Mouse (Mus musculus): ENCODE measurements at regions not wholly inside any gene's neighbourhood (a gene's known extent, or its start where the extent isn't known, plus 50 kb on each side); places are given as distances from the start of the nearest gene placed in this dataset.

GRCm38 (mm10) chrX:11840319-11841035 is 319.7 kb downstream of the Bcor start:
- DNase-seq (ENCODE audit: low read depth) = peak; percentile 2

DNA sequence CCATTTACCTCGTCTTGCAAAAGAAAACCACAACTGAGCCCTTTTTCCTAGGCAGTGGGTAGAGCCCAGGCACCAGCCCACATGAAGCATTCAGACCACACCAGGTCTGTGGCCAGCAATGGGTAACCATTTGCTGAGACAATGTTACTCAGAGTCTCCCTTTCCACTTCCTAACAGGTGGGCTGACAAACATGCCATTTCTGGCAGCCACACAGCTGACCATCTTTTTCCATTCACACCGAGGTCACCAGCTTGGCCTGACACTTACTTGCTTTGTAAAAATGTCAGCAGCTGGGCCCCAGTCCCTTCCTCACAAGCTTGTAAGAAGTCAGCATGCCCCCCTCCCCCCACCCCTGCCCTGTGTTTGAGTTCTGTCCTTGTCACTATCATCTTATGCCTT is 314.6 kb downstream of the Bcor start:
- DNase-seq (ENCODE audit: low read depth) = peak; percentile 15

DNA sequence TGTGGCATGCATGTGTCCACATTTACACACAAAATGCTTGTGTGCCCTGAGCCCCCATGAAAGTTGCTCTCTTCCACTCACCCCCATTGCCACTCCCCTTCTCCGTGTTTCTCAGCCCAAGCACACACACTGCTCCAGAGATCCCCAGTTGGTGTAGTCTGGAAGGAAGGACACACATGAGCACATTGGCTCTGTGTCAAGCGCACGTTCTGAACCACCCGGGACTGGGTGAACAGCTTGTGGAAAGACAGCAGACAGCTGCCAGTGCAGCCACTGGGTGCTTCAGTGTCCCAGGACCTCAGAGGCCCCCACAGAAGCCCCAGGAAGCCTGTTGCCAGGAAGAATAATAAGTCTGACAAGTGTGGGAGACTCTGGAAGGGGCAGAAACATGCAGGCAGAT is 304.2 kb downstream of the Bcor start:
- DNase-seq (ENCODE audit: low read depth) = no peak

DNA sequence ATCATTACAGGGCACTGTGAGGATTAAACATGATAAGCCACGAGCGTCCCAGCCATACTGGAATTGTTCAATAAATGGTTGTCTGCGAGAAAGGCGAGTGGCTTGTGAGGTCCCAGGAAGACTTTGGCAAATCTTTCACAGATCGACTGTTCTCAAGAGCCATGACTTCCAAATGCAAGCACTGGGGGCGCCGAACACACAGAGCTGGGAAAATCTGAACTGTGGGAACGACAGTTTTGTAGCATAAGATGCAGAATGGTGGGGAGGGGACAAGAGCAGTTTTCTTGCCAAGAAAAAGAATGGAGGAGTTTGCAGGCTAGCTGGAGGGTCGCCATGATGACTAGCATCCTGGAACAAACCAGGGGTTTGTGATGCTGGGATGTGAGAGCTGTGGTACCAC is 300.8 kb downstream of the Bcor start:
- DNase-seq (ENCODE audit: low read depth) = no peak

DNA sequence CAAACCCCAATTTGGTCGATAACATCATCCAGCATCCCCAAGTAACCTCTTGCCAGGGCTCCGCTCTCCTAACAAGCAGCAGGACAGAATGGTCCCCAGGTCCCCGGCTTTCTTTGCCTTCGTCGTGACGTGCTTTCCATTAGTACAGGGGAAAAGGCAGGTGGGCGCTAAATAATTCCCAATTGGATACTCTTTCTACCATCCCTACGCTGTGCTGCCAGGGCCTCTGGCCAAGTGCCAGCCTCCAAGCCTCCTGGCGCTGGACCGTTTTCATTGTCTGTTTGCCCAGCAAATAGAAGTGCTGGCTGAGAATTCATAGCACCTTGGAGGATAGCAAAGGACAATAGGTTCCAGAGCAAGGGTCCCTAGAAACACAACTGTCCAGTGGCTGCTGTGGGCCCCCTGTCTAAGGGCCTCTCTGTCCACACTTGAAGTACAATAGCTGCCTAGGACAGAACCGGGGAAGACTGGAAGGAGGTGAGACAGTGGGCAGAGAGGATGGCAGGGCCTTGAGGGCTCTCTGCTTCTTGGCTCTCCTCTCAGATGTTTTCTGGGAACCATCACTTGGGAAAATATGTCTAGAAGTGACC is 298.9 kb downstream of the Bcor start:
- DNase-seq (ENCODE audit: low read depth) = no peak

DNA sequence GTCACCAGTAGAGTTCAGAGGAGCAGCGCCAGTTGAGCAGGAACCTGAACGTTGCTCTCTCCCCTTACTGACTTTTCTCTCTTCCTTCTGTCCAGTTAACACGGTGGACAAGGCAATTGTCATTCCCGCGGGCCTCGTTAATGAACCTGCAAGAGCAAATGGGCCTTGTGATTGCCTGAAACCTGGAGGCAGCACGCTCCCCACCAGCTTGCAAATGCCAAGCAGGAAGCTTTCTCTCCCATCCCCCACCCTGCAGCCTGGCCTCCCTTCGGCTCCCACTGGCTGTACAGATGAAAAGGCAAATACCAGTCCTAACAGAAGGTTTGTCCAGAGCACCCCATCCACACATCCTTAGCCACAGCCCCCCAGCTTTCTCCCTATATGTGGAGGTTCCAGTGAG is 298.3 kb downstream of the Bcor start:
- no peak for DNase-seq (ENCODE audit: low read depth)

DNA sequence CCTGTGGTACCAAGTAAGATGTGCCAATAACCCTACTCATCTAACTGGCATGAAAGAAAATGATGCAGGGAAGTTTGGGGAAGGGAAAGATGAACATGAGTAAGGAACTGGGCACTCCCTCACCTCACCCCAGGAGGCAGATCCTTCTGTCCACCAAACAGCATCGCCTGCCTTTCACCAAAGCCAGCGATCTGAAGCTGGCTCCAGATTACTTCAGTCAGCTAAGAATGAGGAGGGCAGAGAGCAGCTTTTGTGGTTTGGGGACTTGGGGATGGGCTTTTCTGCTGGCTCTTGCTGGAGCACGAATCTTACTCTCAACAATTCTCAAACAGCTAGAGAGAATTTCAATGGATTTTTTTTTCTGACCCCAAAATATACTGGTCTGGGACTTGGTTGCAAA is 297.0 kb downstream of the Bcor start:
- DNase-seq (ENCODE audit: low read depth) = no peak

DNA sequence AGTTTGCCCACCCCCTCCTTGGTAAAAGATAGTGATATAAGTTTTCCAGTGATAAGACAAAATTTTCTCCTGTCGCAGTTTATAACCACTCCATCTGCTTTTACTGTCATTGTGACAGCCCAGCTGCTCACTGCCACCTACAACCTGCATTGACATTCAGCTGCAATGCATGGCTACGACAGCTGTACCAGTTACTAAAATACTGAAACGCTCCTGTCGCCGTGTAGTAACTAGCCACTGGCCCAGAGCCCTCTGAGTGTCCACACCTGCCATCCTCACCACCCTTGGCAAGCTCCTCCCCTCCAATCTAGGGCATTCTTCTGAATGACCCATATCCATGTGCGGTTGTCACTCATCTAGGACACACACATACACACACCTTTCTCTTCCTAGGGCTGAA is 286.2 kb downstream of the Bcor start:
- no peak for DNase-seq (ENCODE audit: low read depth)

- DNase-seq (ENCODE audit: low read depth) = no peak
These were observed 283.5 kb downstream of the Bcor start for GRCm38 (mm10) chrX:11876636-11877035.

- DNase-seq (ENCODE audit: low read depth) = peak; percentile 25
These were observed 282.1 kb downstream of the Bcor start for GRCm38 (mm10) chrX:11878028-11878427.

GRCm38 (mm10) chrX:11880972-11881371 is 279.2 kb downstream of the Bcor start:
- DNase-seq (ENCODE audit: low read depth) = no peak

GRCm38 (mm10) chrX:11883738-11884716 is 276.1 kb downstream of the Bcor start:
- DNase-seq (ENCODE audit: low read depth) = no peak

GRCm38 (mm10) chrX:11892396-11892795 is 267.8 kb downstream of the Bcor start:
- peak; percentile 3 for DNase-seq (ENCODE audit: low read depth)

DNA sequence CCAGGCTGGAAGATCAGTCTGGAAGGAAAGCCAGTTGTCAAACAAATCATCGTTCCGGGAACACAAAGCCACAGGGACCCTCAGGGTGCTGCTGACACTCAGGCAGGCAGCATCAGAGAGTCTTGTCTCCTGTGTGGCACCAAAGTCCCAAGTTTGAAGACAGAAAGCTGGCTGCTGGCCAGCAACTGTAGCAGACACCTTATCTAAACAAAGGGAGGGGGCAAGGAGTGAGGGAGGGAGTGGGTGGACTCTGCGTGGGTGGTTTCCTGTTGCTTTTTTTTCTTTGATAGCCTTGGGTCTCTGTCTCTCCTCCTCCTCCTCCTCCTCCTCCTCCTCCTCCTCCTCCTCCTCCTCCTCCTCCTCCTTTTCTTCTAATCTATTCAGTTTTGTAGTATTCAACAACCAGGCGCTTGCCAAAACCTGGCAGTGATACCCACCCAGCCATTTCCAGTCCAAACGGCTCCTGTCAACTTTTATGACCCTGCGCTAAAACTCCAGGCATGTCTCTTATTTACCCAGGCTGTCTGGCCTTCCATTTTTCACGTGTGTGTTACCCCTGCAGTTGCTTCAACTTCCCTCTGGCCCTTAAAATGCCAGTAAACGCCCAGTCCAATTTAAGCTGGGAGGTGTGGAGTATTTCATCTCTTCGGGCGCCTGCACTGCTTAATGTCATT is 266.4 kb downstream of the Bcor start:
- no peak for DNase-seq (ENCODE audit: low read depth)

GRCm38 (mm10) chrX:11894280-11894662 is 265.9 kb downstream of the Bcor start:
- no peak for DNase-seq (ENCODE audit: low read depth)

DNA sequence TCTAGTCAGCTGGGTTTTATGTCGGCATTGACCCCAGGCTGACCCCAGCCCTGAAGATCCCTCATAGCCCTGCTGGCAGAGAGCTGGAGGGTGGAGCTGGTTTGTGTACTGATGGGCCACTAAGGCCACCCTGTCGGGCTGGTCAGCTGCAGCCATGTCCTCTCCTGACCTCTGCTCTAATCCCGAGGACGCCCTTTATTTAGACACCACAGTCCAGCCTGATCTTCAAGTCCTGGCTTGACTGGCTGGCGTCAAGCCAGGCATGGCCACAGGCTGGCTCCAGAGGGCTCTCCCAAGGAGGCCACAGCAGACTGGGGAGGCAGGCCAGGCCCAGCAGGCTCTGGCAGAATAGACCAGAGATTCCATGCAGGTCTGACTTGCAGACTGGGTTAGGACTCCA is 264.8 kb downstream of the Bcor start:
- DNase-seq (ENCODE audit: low read depth) = no peak

DNA sequence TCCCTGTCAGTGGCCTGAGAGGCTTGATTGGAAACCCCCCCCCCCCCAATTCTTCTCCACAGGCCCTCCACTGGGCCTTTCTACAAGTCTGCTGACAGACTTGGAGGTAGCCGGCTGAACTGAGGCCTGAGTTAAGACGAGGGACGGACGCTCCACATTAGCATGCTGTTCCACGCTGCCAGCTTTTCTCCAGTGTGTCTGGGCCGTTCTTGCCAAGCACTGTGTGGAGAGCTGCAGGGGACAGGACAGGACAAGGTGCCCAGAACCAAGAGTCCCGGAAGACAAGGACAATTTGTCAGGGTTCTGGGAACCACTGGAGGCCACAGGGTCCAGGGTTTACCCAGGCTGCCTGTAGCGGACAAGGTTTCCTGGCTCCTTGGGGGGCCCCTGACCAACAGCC is 261.9 kb downstream of the Bcor start:
- no peak for DNase-seq (ENCODE audit: low read depth)

GRCm38 (mm10) chrX:11899051-11899450 is 261.1 kb downstream of the Bcor start:
- no peak for DNase-seq (ENCODE audit: low read depth)

DNA sequence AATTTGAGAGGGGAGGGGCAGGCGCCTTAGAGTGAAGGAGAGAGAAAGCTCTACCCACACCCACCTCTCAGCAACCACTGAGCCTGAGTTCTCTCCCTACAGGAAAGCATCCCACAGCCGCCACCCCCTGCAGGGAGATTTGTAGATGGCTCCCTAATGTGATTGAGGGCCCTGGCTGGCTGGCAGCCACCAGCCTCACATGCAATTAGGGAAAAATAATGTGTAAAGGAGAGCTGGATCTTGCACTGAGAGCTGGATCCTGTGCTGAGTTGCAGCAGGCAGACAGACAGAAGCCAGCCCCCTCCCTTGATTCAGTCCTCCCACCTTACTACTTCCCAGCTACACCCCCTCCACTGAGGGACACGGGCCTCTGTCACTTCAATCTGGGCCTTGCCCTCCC is 260.2 kb downstream of the Bcor start:
- DNase-seq (ENCODE audit: low read depth) = no peak

- no peak for DNase-seq (ENCODE audit: low read depth)
These were observed 258.4 kb downstream of the Bcor start for GRCm38 (mm10) chrX:11901791-11902190.

- DNase-seq (ENCODE audit: low read depth) = no peak
These were observed 256.9 kb downstream of the Bcor start for GRCm38 (mm10) chrX:11903116-11903700.

DNA sequence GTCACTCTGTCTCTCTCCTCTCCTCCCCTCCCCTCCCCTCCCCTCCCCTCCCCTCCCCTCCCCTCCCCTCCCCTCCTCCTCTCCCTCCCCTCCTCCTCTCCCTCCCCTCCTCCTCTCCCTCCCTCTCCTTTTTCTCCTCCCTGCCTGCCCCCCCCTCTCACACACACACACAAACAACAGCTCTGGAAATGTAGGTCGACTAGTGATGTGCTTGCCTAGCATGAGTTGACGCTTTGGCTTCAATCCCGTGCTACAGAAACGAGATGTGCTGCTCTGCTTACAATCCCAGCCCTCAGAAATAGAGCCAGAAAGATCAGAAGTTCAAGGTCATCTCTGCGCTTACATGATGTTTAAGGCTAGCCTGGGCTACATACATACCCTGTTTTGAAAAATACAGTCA is 254.9 kb downstream of the Bcor start:
- no peak for DNase-seq (ENCODE audit: low read depth)

Measured in induced T-regulatory cell, adult 2 months (primary cell).